Mouse (Mus musculus) cortical plate, adult 2 months (tissue): ENCODE measurements around the gene 4930544D05Rik.

Experiments
- CTCF ChIP-seq: fragments of 200-500 bp; IDR thresholded peaks from 2 replicates; pipeline ENCODE4 v1.5.1; 2011; ENCODE audit warnings: mild to moderate bottlenecking, control low read depth, low read length; ENCODE audit not compliant: insufficient read depth; ENCODE audit errors: extremely low read depth
- POLR2A ChIP-seq: fragments of 200-500 bp; IDR thresholded peaks from 2 replicates; pipeline ENCODE4 v1.6.1; 2011; ENCODE audit warnings: mild to moderate bottlenecking, low read length, control low read depth; ENCODE audit not compliant: insufficient read depth; ENCODE audit errors: extremely low read depth

- 0 out of 2 replicates have a peak, but pooled peaks have one; percentile 30 for TF ChIP-seq POLR2A
- TF ChIP-seq CTCF: no peak
Measured at GRCm38 (mm10) chr11:70654923-70655570, 39.4 kb downstream of the 4930544D05Rik start.
